Mouse (Mus musculus) CD8-positive naive resting alpha-beta T cell, adult 57 days (primary cell): Measurements from ENCODE around the gene Kdelr1. TPM values are rescaled to one million over a fixed set of nuclear protein-coding genes. Genes with fewer than 3 reads are reported as not detected.

Source experiments
- total RNA-seq: library from RNA; stranded (reverse); gene quantifications from one replicate; pipeline ENCODE4 v1.2.4, GENCODE M21; 2023

The Kdelr1 gene
- 60.4 TPM for total RNA-seq

GRCm38 (mm10) chr7:45872624-45873023, at the start of gene Kdelr1:
Kdelr1 (plus strand) TSS chr7:45872772.

DNA sequence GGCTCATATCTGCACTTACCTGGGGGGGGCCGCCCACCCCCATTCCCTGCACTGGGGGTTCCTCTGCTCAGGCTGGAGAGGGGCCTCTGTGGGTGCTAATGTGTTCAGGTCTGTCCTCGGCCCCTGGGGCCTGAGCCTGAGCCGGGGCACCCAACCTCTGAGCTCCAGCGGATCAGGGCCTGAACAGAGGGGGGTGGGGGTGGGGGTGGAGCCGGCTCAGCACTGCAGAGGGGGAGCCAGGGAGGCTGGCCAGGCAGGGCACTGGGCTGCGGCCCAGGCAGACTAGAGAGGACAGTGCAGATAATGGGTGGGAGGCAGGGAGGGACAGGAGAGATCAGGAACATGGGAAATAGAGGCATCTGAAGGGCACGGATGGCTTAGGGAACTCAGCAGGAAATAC, 48.0 kb upstream of the Kdelr1 start, which contains the start of gene Kcnj14:
Gene Kcnj14 (minus strand): TSS at position 185 of the 400 bp plus-strand sequence.

DNA sequence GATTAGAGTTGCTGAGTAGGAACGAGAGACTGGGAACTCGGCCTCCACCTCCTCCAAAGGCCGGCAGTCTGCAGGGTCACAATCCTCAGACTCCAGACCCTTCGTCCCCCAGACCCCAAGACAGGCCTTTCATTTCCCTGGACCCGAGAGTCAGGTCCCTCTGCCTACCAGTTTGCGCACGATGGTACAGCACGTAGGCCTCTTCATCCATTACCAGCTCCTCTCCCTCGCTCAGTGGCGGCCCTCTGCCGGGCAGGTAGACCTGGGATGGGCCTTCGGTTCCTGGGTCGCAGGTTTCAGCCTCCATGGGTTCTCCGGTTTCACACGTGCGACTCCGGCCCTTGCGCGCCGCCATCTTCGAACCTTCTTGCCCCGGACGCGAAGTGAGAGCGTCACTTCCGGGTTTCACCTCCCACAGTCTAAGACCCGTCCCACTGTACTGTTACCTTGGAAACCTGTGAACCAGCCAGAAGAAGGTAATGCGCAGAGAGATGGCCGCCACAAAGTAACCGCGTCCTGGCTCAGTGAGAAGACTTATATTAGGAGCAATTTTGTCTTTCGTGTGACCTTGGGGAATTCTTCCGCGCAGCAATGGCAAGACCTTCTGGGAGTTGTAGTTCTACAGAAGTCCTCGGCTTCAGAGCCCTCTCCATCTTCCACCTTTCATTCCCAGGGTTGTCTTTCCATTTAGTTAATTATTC, 42.0 kb upstream of the Kdelr1 start, which contains the start of gene Grwd1:
Gene Grwd1 (minus strand): TSS at position 518 of the 701 bp plus-strand sequence.

DNA sequence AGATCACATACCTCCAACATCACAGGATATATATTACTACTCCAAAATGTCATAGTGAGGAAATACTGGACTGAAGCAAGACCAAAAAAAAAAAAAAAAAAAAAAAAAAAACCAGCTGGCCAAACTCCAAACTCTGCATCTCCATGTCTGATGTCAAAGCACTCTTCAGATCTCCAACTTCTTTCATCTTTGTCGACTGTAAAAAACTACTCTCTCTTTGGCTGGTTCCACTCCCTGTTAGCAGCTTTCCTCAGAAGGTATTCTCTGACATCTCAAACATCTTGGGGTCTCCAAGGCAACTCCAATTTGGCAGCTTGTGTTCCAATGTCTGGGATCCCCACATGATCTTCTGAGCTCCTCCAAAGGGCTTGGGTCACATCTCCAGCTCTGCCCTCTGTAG, 5.7 kb downstream of the Kdelr1 start, which contains the start of gene Grin2d:
Gene Grin2d (minus strand): TSS at position 101 of the 400 bp plus-strand sequence.

DNA sequence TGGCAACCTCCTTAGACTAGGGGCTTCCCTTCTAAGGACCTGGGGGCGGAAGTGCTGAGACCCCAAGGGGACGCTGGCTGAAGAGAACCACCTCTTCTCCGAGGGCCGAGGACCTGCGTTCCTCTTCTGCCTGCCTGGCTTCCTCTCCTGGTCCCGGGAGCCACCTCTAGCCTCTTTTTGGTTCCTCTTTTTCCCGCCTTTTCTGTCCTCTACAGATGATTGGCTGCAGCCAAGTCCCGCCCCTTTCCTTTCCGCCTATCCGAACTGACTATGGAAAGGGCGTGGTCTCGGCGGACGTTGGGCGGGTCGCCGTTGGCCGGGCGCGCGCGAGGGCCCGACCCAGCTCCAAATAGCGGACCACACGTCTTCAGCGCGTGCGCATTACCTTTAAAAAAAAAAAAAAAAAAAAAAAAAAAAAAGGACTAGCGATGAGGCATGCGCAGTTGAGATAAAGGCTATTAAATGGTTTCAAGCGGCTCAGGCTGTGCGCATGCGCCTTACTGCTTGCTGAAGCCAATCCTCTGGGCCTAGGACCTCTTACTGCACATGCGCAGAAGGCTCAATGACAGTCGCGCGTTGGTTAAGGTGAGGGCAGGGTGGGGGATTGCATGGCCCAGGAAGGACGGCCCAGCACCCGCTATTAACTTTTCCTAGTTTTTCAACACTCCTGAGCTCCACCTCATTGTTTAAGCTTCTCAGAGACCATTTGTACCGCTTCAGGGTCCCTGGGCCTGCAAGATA, 24.1 kb downstream of the Kdelr1 start, which contains the start of the genes Syngr4 and Tmem143:
Gene Syngr4 (minus strand): TSS at position 198 of the 741 bp plus-strand sequence.
Gene Tmem143 (plus strand): TSS at position 425 of the 741 bp plus-strand sequence.

DNA sequence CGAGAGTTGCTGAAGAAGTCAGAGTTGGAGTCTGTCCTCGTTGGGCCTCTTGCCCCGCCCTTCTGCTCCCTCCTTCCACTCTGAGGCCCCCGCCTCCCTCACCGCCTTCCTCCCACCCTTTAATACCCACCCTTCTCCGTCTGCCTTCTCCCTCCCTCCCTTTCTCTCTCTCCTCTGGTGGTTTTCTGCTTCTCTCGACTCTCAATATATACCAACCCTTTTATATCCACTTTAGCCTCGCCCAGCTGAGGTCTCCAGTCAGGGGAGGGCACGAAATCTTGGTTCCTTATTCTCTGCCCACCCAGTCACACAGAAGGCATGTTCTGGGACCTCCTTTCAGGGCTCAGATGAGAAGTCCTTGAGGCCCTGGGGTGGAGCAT, 48.7 kb downstream of the Kdelr1 start, which contains the start of gene Emp3:
Gene Emp3 (minus strand): TSS at position 163 of the 380 bp plus-strand sequence.

DNA sequence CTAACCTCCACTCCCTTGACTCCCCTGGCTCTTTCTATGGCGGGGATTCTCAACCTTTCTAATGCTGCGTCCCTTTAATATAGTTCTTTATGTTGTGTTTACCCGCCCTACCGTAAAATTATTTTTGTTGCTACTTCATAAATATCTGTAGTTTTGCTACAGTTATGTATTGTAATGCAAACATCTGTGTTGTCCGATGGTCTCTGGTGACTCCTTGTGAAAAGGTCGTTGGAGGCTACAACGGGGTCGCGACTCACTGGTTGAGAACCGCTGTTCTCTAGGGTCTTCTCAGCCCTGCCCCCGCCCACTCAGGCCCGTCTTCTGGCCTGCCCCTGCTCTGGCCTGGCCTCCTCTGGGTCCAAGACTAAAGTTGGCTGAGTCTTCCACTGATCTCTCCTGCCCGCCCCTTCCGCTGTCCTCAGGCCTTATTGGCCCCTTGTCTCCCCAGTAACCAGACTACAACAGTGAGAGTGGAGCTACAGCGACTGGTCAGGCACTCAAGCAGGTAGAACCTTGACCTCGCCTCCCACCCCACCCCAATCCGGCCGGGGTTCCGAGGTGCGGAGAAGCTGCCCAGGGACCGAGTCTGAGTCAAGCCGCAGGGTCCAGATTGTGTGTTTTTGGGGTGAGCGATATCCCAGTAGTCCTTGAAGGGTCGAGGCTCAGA, 51.3 kb downstream of the Kdelr1 start, which contains the start of gene Ccdc114:
Gene Ccdc114 (plus strand): TSS at position 311 of the 667 bp plus-strand sequence.

Other genes starting within 250 kb of the Kdelr1 start
- gene Rasip1, start 245.3 kb upstream of the Kdelr1 start, total RNA-seq, result 0.52 TPM
- not detected for gene Mamstr, start 232.8 kb upstream of the Kdelr1 start, total RNA-seq
- gene Fut2, start 206.4 kb upstream of the Kdelr1 start, total RNA-seq, result not detected
- not detected for gene Ntn5, start 188.8 kb upstream of the Kdelr1 start, total RNA-seq
- not detected for gene Sec1, start 178.4 kb upstream of the Kdelr1 start, total RNA-seq
- gene Car11, start 172.9 kb upstream of the Kdelr1 start, total RNA-seq, result 5.0 TPM
- gene Dbp, start 167.7 kb upstream of the Kdelr1 start, total RNA-seq, result 34.2 TPM
- gene Rpl18, start 157.3 kb upstream of the Kdelr1 start, total RNA-seq, result 3,071 TPM
- gene Sphk2, start 154.8 kb upstream of the Kdelr1 start, total RNA-seq, result 30.4 TPM
- gene Fam83e, start 151.6 kb upstream of the Kdelr1 start, total RNA-seq, result 3.1 TPM
- not detected for gene Spaca4, start 147.0 kb upstream of the Kdelr1 start, total RNA-seq
- gene Lmtk3, start 89.0 kb upstream of the Kdelr1 start, total RNA-seq, result 1.1 TPM
- 3.8 TPM for gene Sult2b1, start 88.1 kb upstream of the Kdelr1 start, total RNA-seq
- gene Cyth2, start 58.2 kb upstream of the Kdelr1 start, total RNA-seq, result 119 TPM
- 3.9 TPM for gene Kcnj14, start 48.0 kb upstream of the Kdelr1 start, total RNA-seq
- 37.0 TPM for gene Grwd1, start 41.8 kb upstream of the Kdelr1 start, total RNA-seq
- gene Grin2d, start 5.6 kb downstream of the Kdelr1 start, total RNA-seq, result 0.43 TPM
- gene Syngr4, start 23.9 kb downstream of the Kdelr1 start, total RNA-seq, result not detected
- gene Tmem143, start 24.2 kb downstream of the Kdelr1 start, total RNA-seq, result 8.9 TPM
- 353 TPM for gene Emp3, start 48.6 kb downstream of the Kdelr1 start, total RNA-seq
- gene Ccdc114, start 51.3 kb downstream of the Kdelr1 start, total RNA-seq, result 1.7 TPM
- not detected for gene Abcc6, start 157.5 kb downstream of the Kdelr1 start, total RNA-seq
- 42.7 TPM for gene Nomo1, start 160.9 kb downstream of the Kdelr1 start, total RNA-seq
- gene Kcnj11, start 228.0 kb downstream of the Kdelr1 start, total RNA-seq, result not detected